Mouse (Mus musculus): Measurements from ENCODE around the gene Dgkd. TPM values are rescaled to one million over a fixed set of nuclear protein-coding genes. Genes with fewer than 3 reads are reported as not detected.
A peak's percentile ranks its signal among the peaks of the same experiment; 100 is the strongest.

Gene Dgkd
- polyA plus RNA-seq, 1 experiment: 53.3 TPM

- Histone ChIP-seq H3K4me1 (ENCODE audit: control insufficient read depth, insufficient read depth, low read length) (peaks cover 9% of the 10 kb centered on the region), H3K4me3 (ENCODE audit: insufficient read depth, low read length) (no peak overlapping the region), H3K27ac (ENCODE audit: insufficient read depth, low read length) (no peak overlapping the region)
- TF ChIP-seq CTCF (IDR thresholded peaks at IDR 0.05; ENCODE audit: extremely low read depth, insufficient read depth, low read length) (no peak), POLR2A (IDR thresholded peaks at IDR 0.05; ENCODE audit: extremely low read depth, insufficient read depth, low read length) (no peak)
Observed at GRCm38 (mm10) chr1:87877552-87878283, 24.6 kb downstream of the Dgkd start.

DNA sequence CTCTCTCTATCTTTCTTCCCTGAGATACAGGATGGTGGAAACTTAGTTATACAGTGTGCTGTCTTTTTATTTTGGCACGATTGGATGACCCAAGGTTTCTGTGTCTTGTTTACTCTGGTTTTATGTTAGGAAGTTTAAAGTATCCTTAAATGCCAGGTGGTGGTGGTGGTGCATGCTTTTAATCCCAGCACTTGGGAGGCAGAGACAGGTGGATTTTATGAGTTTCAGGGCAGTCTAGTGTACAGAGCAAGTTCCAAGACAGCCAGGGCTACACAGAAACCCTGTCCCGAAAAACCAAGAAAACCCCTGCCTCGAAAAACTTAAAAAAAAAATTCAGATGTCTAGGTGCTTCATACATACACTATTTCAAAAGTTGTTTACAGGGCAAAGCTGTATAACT lies 25.9 kb downstream of the Dgkd start:
- peaks cover 9% of the 10 kb centered on the region for H3K4me1 ChIP-seq (ENCODE audit: control insufficient read depth, insufficient read depth, low read length)
- H3K27ac ChIP-seq (ENCODE audit: insufficient read depth, low read length): no peak overlapping the region
- TF ChIP-seq POLR2A (IDR thresholded peaks at IDR 0.05; ENCODE audit: extremely low read depth, insufficient read depth, low read length) (no peak), CTCF (IDR thresholded peaks at IDR 0.05; ENCODE audit: extremely low read depth, insufficient read depth, low read length) (no peak)
- H3K4me3 ChIP-seq (ENCODE audit: insufficient read depth, low read length): no peak overlapping the region

DNA sequence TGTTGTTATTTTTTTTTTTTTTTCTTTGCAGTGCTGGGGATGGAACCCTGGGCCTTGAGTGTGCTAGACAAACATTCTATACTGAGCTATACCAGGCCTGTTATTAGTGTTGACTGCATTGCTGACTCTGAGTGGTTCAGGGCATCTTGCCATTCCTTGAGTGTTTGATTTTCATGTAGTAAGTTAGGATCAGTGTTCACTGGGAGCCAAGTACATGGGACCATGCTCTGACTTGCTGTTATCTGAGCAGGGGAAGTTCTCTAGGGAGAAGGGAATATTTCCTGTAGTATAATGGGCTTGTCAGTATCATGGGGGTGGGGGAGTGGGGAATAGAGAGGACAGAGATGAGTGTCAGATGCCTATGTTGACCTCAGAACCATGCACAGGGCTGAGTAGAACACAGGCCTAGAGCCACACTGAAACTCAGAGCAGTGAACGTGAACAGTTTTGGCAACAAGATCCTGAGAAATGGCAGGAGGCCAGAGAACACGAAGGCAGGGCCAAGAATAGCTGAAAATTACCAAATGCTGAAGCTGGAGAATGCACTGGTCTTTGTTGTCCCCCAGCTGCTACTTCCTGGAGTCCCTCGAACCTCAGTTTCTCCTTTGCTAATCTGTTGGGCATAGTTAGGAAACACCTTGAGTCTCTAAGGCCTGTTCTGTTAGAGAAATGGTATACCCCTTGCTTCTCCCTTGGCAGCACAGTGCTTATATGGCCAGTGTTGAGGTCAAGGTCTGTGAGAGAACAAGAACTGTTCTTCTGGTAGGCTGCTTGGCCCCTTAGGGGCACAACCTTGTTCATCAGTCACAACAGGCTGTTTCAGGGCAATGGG lies 26.6 kb downstream of the Dgkd start:
- peak overlapping the region; percentile 7 for H3K27ac ChIP-seq (ENCODE audit: insufficient read depth, low read length)
- H3K4me1 ChIP-seq (ENCODE audit: control insufficient read depth, insufficient read depth, low read length): peaks cover 9% of the 10 kb centered on the region
- no peak overlapping the region for H3K4me3 ChIP-seq (ENCODE audit: insufficient read depth, low read length)
- TF ChIP-seq CTCF (IDR thresholded peaks at IDR 0.05; ENCODE audit: extremely low read depth, insufficient read depth, low read length) (no peak), POLR2A (IDR thresholded peaks at IDR 0.05; ENCODE audit: extremely low read depth, insufficient read depth, low read length) (no peak)

GRCm38 (mm10) chr1:87880326-87880627 lies 27.2 kb downstream of the Dgkd start:
- Histone ChIP-seq H3K4me3 (ENCODE audit: insufficient read depth, low read length) (no peak overlapping the region), H3K4me1 (ENCODE audit: control insufficient read depth, insufficient read depth, low read length) (peaks cover 9% of the 10 kb centered on the region), H3K27ac (ENCODE audit: insufficient read depth, low read length) (peak overlapping the region; percentile 7)
- TF ChIP-seq POLR2A (IDR thresholded peaks at IDR 0.05; ENCODE audit: extremely low read depth, insufficient read depth, low read length) (no peak), CTCF (IDR thresholded peaks at IDR 0.05; ENCODE audit: extremely low read depth, insufficient read depth, low read length) (no peak)

GRCm38 (mm10) chr1:87880856-87881255 lies 27.8 kb downstream of the Dgkd start:
- TF ChIP-seq CTCF (IDR thresholded peaks at IDR 0.05; ENCODE audit: extremely low read depth, insufficient read depth, low read length) (no peak), POLR2A (IDR thresholded peaks at IDR 0.05; ENCODE audit: extremely low read depth, insufficient read depth, low read length) (no peak)
- Histone ChIP-seq H3K27ac (ENCODE audit: insufficient read depth, low read length) (no peak overlapping the region), H3K4me1 (ENCODE audit: control insufficient read depth, insufficient read depth, low read length) (peaks cover 9% of the 10 kb centered on the region), H3K4me3 (ENCODE audit: insufficient read depth, low read length) (no peak overlapping the region)

DNA sequence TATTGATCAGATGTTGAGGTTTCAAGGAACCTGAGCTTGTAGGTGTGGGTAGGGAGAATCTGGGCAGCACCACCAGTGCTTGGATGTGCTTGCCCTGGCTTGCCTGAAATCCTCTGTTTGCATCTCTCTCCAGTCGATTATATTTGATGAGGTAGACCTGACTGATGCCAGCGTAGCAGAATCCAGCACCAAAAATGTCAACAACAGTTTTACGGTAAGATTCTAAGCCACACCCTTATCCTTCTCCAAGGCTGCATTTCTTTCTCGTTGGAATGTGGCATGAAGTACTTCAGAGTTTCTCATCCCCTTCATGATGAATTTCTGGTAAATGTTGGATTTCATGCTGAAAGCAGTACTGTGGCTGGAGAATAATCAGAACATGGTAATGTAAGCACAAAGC lies 28.6 kb downstream of the Dgkd start:
- peaks cover 9% of the 10 kb centered on the region for H3K4me1 ChIP-seq (ENCODE audit: control insufficient read depth, insufficient read depth, low read length)
- H3K27ac ChIP-seq (ENCODE audit: insufficient read depth, low read length): no peak overlapping the region
- TF ChIP-seq POLR2A (IDR thresholded peaks at IDR 0.05; ENCODE audit: extremely low read depth, insufficient read depth, low read length) (no peak), CTCF (IDR thresholded peaks at IDR 0.05; ENCODE audit: extremely low read depth, insufficient read depth, low read length) (no peak)
- no peak overlapping the region for H3K4me3 ChIP-seq (ENCODE audit: insufficient read depth, low read length)

- TF ChIP-seq POLR2A (IDR thresholded peaks at IDR 0.05; ENCODE audit: extremely low read depth, insufficient read depth, low read length) (no peak), CTCF (IDR thresholded peaks at IDR 0.05; ENCODE audit: extremely low read depth, insufficient read depth, low read length) (no peak)
- H3K27ac ChIP-seq (ENCODE audit: insufficient read depth, low read length): no peak overlapping the region
- peaks cover 9% of the 10 kb centered on the region for H3K4me1 ChIP-seq (ENCODE audit: control insufficient read depth, insufficient read depth, low read length)
- H3K4me3 ChIP-seq (ENCODE audit: insufficient read depth, low read length): no peak overlapping the region
Observed at GRCm38 (mm10) chr1:87882554-87882953, 29.5 kb downstream of the Dgkd start.

DNA sequence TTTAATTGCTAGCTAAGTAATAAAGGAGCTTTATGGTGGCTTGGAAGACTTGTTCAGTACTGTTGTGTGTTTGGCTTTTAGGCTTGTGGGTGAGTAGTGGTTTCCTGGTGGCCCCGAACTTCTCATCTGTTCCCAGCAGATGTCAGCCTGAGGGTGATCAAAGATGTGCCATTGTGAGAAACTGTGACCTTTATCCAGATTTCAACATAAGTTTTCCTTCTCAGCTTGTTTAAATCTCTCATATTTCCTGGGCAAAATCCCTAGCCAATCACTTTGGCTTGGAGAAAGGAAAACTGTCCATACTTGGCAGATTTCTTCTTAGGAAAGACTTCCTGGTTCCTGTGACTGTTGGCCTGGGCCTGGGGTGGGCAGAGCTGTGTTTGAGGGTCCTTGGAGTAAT lies 37.9 kb downstream of the Dgkd start:
- no peak overlapping the region for H3K27ac ChIP-seq (ENCODE audit: insufficient read depth, low read length)
- TF ChIP-seq POLR2A (IDR thresholded peaks at IDR 0.05; ENCODE audit: extremely low read depth, insufficient read depth, low read length) (no peak), CTCF (IDR thresholded peaks at IDR 0.05; ENCODE audit: extremely low read depth, insufficient read depth, low read length) (no peak)
- no peak overlapping the region for H3K4me3 ChIP-seq (ENCODE audit: insufficient read depth, low read length)
- no peaks in the 10 kb centered on the region; the same call in 1 of the 2 replicates for H3K4me1 ChIP-seq (ENCODE audit: control insufficient read depth, insufficient read depth, low read length)

- Histone ChIP-seq H3K27ac (ENCODE audit: insufficient read depth, low read length) (no peak overlapping the region), H3K4me3 (ENCODE audit: insufficient read depth, low read length) (no peak overlapping the region), H3K4me1 (ENCODE audit: control insufficient read depth, insufficient read depth, low read length) (no peaks in the 10 kb centered on the region; the same call in 1 of the 2 replicates)
- no peak for TF ChIP-seq CTCF (IDR thresholded peaks at IDR 0.05; ENCODE audit: extremely low read depth, insufficient read depth, low read length)
- no peak for TF ChIP-seq POLR2A (IDR thresholded peaks at IDR 0.05; ENCODE audit: extremely low read depth, insufficient read depth, low read length)
Observed at GRCm38 (mm10) chr1:87891634-87892033, 38.5 kb downstream of the Dgkd start.

DNA sequence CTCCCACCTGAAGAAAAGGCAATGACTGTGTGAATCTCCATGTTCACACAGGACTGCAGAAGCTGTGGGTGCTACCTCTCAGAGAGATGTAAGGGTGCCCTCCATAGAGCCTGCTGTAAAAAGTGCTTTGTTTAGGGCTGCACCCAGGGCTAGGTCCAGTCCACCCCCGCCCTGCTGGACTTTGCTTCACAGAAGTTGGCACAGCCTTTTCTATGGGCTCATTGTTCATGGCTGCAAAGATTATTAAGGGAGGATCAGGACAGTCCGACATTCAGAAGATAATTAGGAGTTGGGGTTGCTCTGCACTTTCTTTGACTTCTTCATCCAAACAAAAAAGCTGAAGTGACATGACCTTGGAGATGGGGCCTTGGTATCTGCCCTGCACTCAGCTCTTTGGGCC lies 39.4 kb downstream of the Dgkd start:
- Histone ChIP-seq H3K27ac (ENCODE audit: insufficient read depth, low read length) (no peak overlapping the region), H3K4me3 (ENCODE audit: insufficient read depth, low read length) (no peak overlapping the region), H3K4me1 (ENCODE audit: control insufficient read depth, insufficient read depth, low read length) (no peaks in the 10 kb centered on the region; the same call in 1 of the 2 replicates)
- no peak for TF ChIP-seq CTCF (IDR thresholded peaks at IDR 0.05; ENCODE audit: extremely low read depth, insufficient read depth, low read length)
- TF ChIP-seq POLR2A (IDR thresholded peaks at IDR 0.05; ENCODE audit: extremely low read depth, insufficient read depth, low read length): no peak
